Mouse (Mus musculus): Measurements from ENCODE around the gene Olfr5. TPM values are rescaled to one million over a fixed set of nuclear protein-coding genes. Genes with fewer than 3 reads are reported as not detected.

The Olfr5 gene
- polyA plus RNA-seq, 1 experiment from 2014 or later: not detected

GRCm38 (mm10) chr7:6456399-6456798, 30.3 kb downstream of the Olfr5 start:
- H3K27ac ChIP-seq (ENCODE audit: low read length): no peak overlapping the region
- H3K9ac ChIP-seq (replicated peaks; ENCODE audit: low read depth, low read length): no peak overlapping the region
- H3K4me2 ChIP-seq (replicated peaks; ENCODE audit: low read depth, low read length): no peak overlapping the region
- H3K27me3 ChIP-seq (ENCODE audit: control insufficient read depth, insufficient read depth, low read length): no peaks in the 10 kb centered on the region
- no peak overlapping the region for H3K4me3 ChIP-seq (ENCODE audit: low read depth, low read length)
- WGBS: 48% methylated on average over 3 of the region's 3 CpGs
- H3K9me3 ChIP-seq (ENCODE audit: control insufficient read depth, low read depth, low read length): no peaks in the 10 kb centered on the region
- H3K4me1 ChIP-seq (ENCODE audit: control insufficient read depth, insufficient read depth, low read length): no peaks in the 10 kb centered on the region
- no peaks in the 10 kb centered on the region for H3K36me3 ChIP-seq (ENCODE audit: control insufficient read depth, insufficient read depth, low read length)
- no peak for ATAC-seq (ENCODE audit: insufficient number of reproducible peaks, insufficient read depth, low FRiP score, low read depth)

DNA sequence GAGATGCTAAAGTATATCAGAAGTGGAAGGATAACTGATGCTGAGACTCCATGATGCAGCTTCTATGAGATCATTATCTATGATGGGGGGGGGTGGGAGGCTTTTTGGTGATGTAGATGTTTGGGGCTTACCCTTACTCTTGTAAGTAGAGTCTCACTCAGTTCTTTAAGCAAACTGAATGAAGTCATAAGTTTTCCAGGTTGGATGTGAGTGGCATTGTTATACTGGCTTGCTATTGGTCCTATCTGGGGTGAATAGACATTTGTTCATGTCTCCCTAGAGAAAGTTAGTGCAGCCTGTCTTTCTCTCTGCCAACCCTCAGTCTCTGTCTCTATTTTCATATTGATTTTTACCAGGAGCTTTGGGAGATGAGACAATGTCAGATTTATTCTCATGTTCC, 30.9 kb downstream of the Olfr5 start, which contains the start of gene Olfr1336:
Gene Olfr1336, plus strand, starts transcription at position 301 of the 400 bp plus-strand sequence.
- Histone ChIP-seq H3K9me3 (ENCODE audit: control insufficient read depth, low read depth, low read length) (no peaks in the 10 kb centered on the region), H3K4me1 (ENCODE audit: control insufficient read depth, insufficient read depth, low read length) (no peaks in the 10 kb centered on the region), H3K4me3 (ENCODE audit: low read depth, low read length) (no peak within 1 kb of the TSS), H3K36me3 (ENCODE audit: control insufficient read depth, insufficient read depth, low read length) (no peaks in the 10 kb centered on the region), H3K27me3 (ENCODE audit: control insufficient read depth, insufficient read depth, low read length) (no peaks in the 10 kb centered on the region), H3K9ac (replicated peaks; ENCODE audit: low read depth, low read length) (no peak within 1 kb of the TSS), H3K27ac (ENCODE audit: low read length) (no peak within 1 kb of the TSS), H3K4me2 (replicated peaks; ENCODE audit: low read depth, low read length) (no peak within 1 kb of the TSS)
- no peak for ATAC-seq (ENCODE audit: insufficient number of reproducible peaks, insufficient read depth, low FRiP score, low read depth)

DNA sequence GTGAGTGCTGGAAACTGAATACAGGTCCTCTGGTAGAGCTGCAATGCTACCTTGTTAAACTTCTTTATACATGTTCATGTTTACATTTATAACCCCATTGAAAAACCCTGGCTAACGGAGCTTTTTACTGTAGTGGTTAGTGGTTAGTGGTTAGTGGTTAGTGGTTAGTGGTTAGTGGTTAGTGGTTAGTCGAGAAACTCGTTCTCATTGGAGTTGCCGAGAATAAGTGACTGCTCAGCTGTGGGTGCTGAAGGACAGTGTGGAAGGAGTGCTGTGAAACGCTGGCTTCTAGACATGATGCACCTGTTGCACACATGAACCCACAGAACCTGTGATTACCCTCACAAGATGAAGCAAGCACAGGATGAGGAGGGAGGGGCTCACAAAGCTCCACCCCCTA, 39.0 kb downstream of the Olfr5 start:
- 77% methylated on average over 5 of the region's 5 CpGs for WGBS
- ATAC-seq (ENCODE audit: insufficient number of reproducible peaks, insufficient read depth, low FRiP score, low read depth): no peak
- H3K4me2 ChIP-seq (replicated peaks; ENCODE audit: low read depth, low read length): no peak overlapping the region

DNA sequence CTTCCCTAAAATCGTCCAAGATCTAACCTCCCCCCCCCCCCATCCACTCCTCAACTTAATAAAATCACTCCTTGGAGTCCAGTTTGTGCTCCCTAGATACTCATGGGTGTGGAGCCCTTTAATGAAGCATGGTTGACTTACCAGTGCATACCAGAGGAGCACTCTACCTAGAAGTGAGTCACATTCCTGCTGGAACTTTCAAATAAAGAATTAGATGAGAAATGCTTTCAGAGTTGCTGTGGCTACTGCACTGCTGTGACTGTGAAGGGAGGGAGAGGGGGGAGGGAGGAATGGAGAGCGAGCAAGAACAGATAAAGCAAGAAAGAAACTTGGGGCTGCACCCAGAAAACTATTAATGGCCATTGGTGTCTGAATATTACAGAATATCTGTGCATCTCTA, 45.6 kb downstream of the Olfr5 start:
- Histone ChIP-seq H3K4me2 (replicated peaks; ENCODE audit: low read depth, low read length) (no peak overlapping the region), H3K4me3 (ENCODE audit: low read depth, low read length) (no peak overlapping the region), H3K36me3 (ENCODE audit: control insufficient read depth, insufficient read depth, low read length) (no peaks in the 10 kb centered on the region), H3K9me3 (ENCODE audit: control insufficient read depth, low read depth, low read length) (no peaks in the 10 kb centered on the region), H3K27ac (ENCODE audit: low read length) (no peak overlapping the region), H3K27me3 (ENCODE audit: control insufficient read depth, insufficient read depth, low read length) (no peaks in the 10 kb centered on the region), H3K9ac (replicated peaks; ENCODE audit: low read depth, low read length) (no peak overlapping the region), H3K4me1 (ENCODE audit: control insufficient read depth, insufficient read depth, low read length) (no peaks in the 10 kb centered on the region)
- ATAC-seq (ENCODE audit: insufficient number of reproducible peaks, insufficient read depth, low FRiP score, low read depth): no peak
- 63% methylated on average over 2 of the region's 2 CpGs for WGBS

More for the DNA sequence above, 39.0 kb downstream of the Olfr5 start:
- Histone ChIP-seq H3K36me3 (ENCODE audit: control insufficient read depth, insufficient read depth, low read length) (no peaks in the 10 kb centered on the region), H3K9ac (replicated peaks; ENCODE audit: low read depth, low read length) (no peak overlapping the region), H3K27ac (ENCODE audit: low read length) (no peak overlapping the region), H3K27me3 (ENCODE audit: control insufficient read depth, insufficient read depth, low read length) (no peaks in the 10 kb centered on the region), H3K4me1 (ENCODE audit: control insufficient read depth, insufficient read depth, low read length) (no peaks in the 10 kb centered on the region), H3K4me3 (ENCODE audit: low read depth, low read length) (no peak overlapping the region), H3K9me3 (ENCODE audit: control insufficient read depth, low read depth, low read length) (no peaks in the 10 kb centered on the region)

DNA sequence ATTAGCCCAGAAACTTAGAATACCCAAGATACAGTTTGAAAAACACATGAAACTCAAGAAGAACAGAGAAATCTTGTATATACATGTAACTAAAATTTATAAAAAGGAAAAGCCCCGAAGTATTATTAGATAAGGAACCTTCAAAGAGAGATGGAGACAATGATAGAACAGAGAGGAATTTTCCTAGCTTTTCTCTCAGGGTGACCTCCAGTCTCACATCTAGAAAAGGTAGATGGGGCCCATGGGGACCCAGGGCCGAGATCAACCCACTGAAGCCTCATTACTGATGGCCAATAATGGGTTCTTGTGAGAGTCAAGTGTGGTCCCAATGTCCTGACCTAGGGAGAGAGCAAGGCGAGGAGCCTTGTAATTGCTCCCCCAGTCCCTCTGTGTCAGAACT, 48.4 kb downstream of the Olfr5 start, which contains the start of gene Olfr1344:
Gene Olfr1344, plus strand, starts transcription at position 301 of the 400 bp plus-strand sequence.
- Histone ChIP-seq H3K4me1 (ENCODE audit: control insufficient read depth, insufficient read depth, low read length) (no peaks in the 10 kb centered on the region), H3K9ac (replicated peaks; ENCODE audit: low read depth, low read length) (no peak within 1 kb of the TSS), H3K27me3 (ENCODE audit: control insufficient read depth, insufficient read depth, low read length) (no peaks in the 10 kb centered on the region), H3K9me3 (ENCODE audit: control insufficient read depth, low read depth, low read length) (no peaks in the 10 kb centered on the region), H3K4me2 (replicated peaks; ENCODE audit: low read depth, low read length) (no peak within 1 kb of the TSS), H3K27ac (ENCODE audit: low read length) (no peak within 1 kb of the TSS), H3K36me3 (ENCODE audit: control insufficient read depth, insufficient read depth, low read length) (no peaks in the 10 kb centered on the region), H3K4me3 (ENCODE audit: low read depth, low read length) (no peak within 1 kb of the TSS)
- no peak for ATAC-seq (ENCODE audit: insufficient number of reproducible peaks, insufficient read depth, low FRiP score, low read depth)
- 77% methylated on average over 3 of the region's 3 CpGs for WGBS

GRCm38 (mm10) chr7:6430342-6430741, 56.4 kb downstream of the Olfr5 start:
- Histone ChIP-seq H3K27ac (ENCODE audit: low read length) (no peak overlapping the region), H3K4me3 (ENCODE audit: low read depth, low read length) (no peak overlapping the region), H3K27me3 (ENCODE audit: control insufficient read depth, insufficient read depth, low read length) (no peaks in the 10 kb centered on the region), H3K4me2 (replicated peaks; ENCODE audit: low read depth, low read length) (no peak overlapping the region), H3K9me3 (ENCODE audit: control insufficient read depth, low read depth, low read length) (peaks cover 4% of the 10 kb centered on the region; the same call in 1 of the 2 replicates), H3K4me1 (ENCODE audit: control insufficient read depth, insufficient read depth, low read length) (no peaks in the 10 kb centered on the region), H3K36me3 (ENCODE audit: control insufficient read depth, insufficient read depth, low read length) (no peaks in the 10 kb centered on the region), H3K9ac (replicated peaks; ENCODE audit: low read depth, low read length) (no peak overlapping the region)
- 36% methylated on average over 2 of the region's 2 CpGs for WGBS
- ATAC-seq (ENCODE audit: insufficient number of reproducible peaks, insufficient read depth, low FRiP score, low read depth): no peak

- no peaks in the 10 kb centered on the region for H3K36me3 ChIP-seq (ENCODE audit: control insufficient read depth, insufficient read depth, low read length)
- no peak overlapping the region for H3K4me2 ChIP-seq (replicated peaks; ENCODE audit: low read depth, low read length)
- H3K4me3 ChIP-seq (ENCODE audit: low read depth, low read length): no peak overlapping the region
- no peak overlapping the region for H3K9ac ChIP-seq (replicated peaks; ENCODE audit: low read depth, low read length)
- H3K4me1 ChIP-seq (ENCODE audit: control insufficient read depth, insufficient read depth, low read length): no peaks in the 10 kb centered on the region
- no peak overlapping the region for H3K27ac ChIP-seq (ENCODE audit: low read length)
- 87% methylated on average over 3 of the region's 3 CpGs for WGBS
- H3K9me3 ChIP-seq (ENCODE audit: control insufficient read depth, low read depth, low read length): peaks cover 4% of the 10 kb centered on the region; the same call in 1 of the 2 replicates
- H3K27me3 ChIP-seq (ENCODE audit: control insufficient read depth, insufficient read depth, low read length): no peaks in the 10 kb centered on the region
- no peak for ATAC-seq (ENCODE audit: insufficient number of reproducible peaks, insufficient read depth, low FRiP score, low read depth)
Measured at GRCm38 (mm10) chr7:6429381-6429780, 57.4 kb downstream of the Olfr5 start.

Other genes starting within 250 kb of the Olfr5 start
- gene Epp13, start 234.2 kb downstream of the Olfr5 start, polyA plus RNA-seq (2014; fragmentation: Nextera tagmentation; extraction: Ambion mirVana): not detected in 2 replicates
- 8.7 and 9.0 TPM in 2 replicates for gene Zfp667, start 200.4 kb downstream of the Olfr5 start, polyA plus RNA-seq (2014; fragmentation: Nextera tagmentation; extraction: Ambion mirVana)
- 5.2 and 5.8 TPM in 2 replicates for gene Zfp583, start 155.7 kb downstream of the Olfr5 start, polyA plus RNA-seq (2014; fragmentation: Nextera tagmentation; extraction: Ambion mirVana)
- gene Gm3854, start 143.2 kb downstream of the Olfr5 start, polyA plus RNA-seq (2014; fragmentation: Nextera tagmentation; extraction: Ambion mirVana): 2.1 and 2.3 TPM in 2 replicates
- 3.3 and 4.5 TPM in 2 replicates for gene Zfp78, start 123.7 kb downstream of the Olfr5 start, polyA plus RNA-seq (2014; fragmentation: Nextera tagmentation; extraction: Ambion mirVana)
- 8.9 and 11.6 TPM in 2 replicates for gene Zfp28, start 103.6 kb downstream of the Olfr5 start, polyA plus RNA-seq (2014; fragmentation: Nextera tagmentation; extraction: Ambion mirVana)
- gene Smim17, start 88.2 kb downstream of the Olfr5 start, polyA plus RNA-seq (2014; fragmentation: Nextera tagmentation; extraction: Ambion mirVana): not detected in 2 replicates
- gene Gm20715, start 76.7 kb downstream of the Olfr5 start, polyA plus RNA-seq (2014; fragmentation: Nextera tagmentation; extraction: Ambion mirVana): not detected in 2 replicates
- 0.13 TPM in 1 of 2 replicates, not detected in the other for gene Olfr1344, start 48.3 kb downstream of the Olfr5 start, polyA plus RNA-seq (2014; fragmentation: Nextera tagmentation; extraction: Ambion mirVana)
- gene Olfr1336, start 30.8 kb downstream of the Olfr5 start, polyA plus RNA-seq (2014; fragmentation: Nextera tagmentation; extraction: Ambion mirVana): not detected in 2 replicates
- gene Olfr1346, start 19.8 kb downstream of the Olfr5 start, polyA plus RNA-seq (2014; fragmentation: Nextera tagmentation; extraction: Ambion mirVana): not detected in 2 replicates
- gene Olfr1347, start 12.8 kb upstream of the Olfr5 start, polyA plus RNA-seq (2014; fragmentation: Nextera tagmentation; extraction: Ambion mirVana): not detected in 2 replicates
- gene Olfr1348, start 21.8 kb upstream of the Olfr5 start, polyA plus RNA-seq (2014; fragmentation: Nextera tagmentation; extraction: Ambion mirVana): not detected in 2 replicates
- gene Olfr1349, start 36.0 kb upstream of the Olfr5 start, polyA plus RNA-seq (2014; fragmentation: Nextera tagmentation; extraction: Ambion mirVana): not detected in 2 replicates
- gene Olfr1350, start 77.9 kb upstream of the Olfr5 start, polyA plus RNA-seq (2014; fragmentation: Nextera tagmentation; extraction: Ambion mirVana): not detected in 2 replicates
- gene Zim1, start 209.5 kb upstream of the Olfr5 start, polyA plus RNA-seq (2014; fragmentation: Nextera tagmentation; extraction: Ambion mirVana): 7.7 and 8.7 TPM in 2 replicates
- 210 and 239 TPM in 2 replicates for gene Peg3, start 243.5 kb upstream of the Olfr5 start, polyA plus RNA-seq (2014; fragmentation: Nextera tagmentation; extraction: Ambion mirVana)
- gene Usp29, start 243.6 kb upstream of the Olfr5 start, polyA plus RNA-seq (2014; fragmentation: Nextera tagmentation; extraction: Ambion mirVana): 9.1 TPM in 2 replicates

Measured in stomach, embryonic 14.5 days (tissue).